Mouse (Mus musculus): ENCODE results near the gene Gstcd. TPM values are rescaled to one million over a fixed set of nuclear protein-coding genes. Genes with fewer than 3 reads are reported as not detected.
A peak's percentile ranks its signal among the peaks of the same experiment; 100 is the strongest.

Gene Gstcd
- polyA plus RNA-seq (2015; fragmentation: Nextera tagmentation; extraction: Ambion mirVana) = 1.5 and 2.0 TPM in 2 replicates

DNA sequence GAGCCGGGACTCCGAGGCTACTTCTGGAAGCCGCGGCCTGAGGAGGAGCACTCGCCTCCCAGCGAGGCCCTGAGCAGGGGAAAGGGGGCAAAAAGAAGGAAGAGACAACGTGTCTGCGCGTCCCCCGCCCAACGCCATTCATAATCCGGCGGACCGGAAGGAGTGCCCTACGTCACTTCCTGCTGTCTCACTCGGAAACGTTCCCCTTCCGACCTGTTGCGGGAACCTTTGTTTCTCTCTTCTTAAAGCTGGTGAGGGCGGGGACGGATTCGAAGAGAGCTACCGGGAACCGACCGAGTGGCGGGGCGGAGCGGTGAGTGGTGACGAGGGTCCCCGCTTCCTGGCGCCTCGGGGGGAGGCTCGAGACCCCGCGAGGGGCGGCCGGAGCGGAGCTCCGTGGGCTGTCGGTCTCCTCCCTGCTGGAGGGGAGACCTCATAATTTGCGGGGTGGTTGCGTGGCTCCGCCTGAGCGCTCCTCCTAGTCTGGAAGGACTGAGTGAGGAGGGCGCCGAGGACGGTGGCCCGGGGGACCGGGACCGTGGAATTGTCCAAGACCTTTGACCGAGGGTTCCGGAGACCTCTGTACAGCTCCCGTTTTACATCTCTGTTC lies at the start of gene Gstcd, which contains the start of gene Ints12:
Gstcd (minus strand) TSS at position 370 of the 610 bp plus-strand sequence.
Ints12 (plus strand) TSS at position 177 of the 610 bp plus-strand sequence.
- under 1% methylated on average over 51 of the region's 53 CpGs for WGBS
- ATAC-seq = peak; percentile 97

GRCm38 (mm10) chr3:133132611-133133010 lies 40.8 kb upstream of the Gstcd start:
- WGBS = 75% methylated on average over 8 of the region's 8 CpGs
- Histone ChIP-seq H3K4me1 (replicated peaks; ENCODE audit: control insufficient read depth, insufficient read depth, low read length) (no peaks in the 10 kb centered on the region), H3K27ac (ENCODE audit: low read depth, low read length) (no peak overlapping the region), H3K4me3 (ENCODE audit: low read depth, low read length) (no peak overlapping the region), H3K36me3 (ENCODE audit: control insufficient read depth, insufficient read depth) (no peaks in the 10 kb centered on the region), H3K9me3 (ENCODE audit: control insufficient read depth) (no peaks in the 10 kb centered on the region), H3K9ac (ENCODE audit: low read depth, low read length) (no peak overlapping the region), H3K4me2 (replicated peaks; ENCODE audit: low read depth) (no peak overlapping the region), H3K27me3 (replicated peaks; ENCODE audit: control insufficient read depth, insufficient read depth, low read length) (no peaks in the 10 kb centered on the region)
- no peak for TF ChIP-seq CTCF (IDR thresholded peaks at IDR 0.05; ENCODE audit: low read depth)
- no peak for ATAC-seq

More for the DNA sequence above, at the start of gene Gstcd, which contains the start of gene Ints12:
- Histone ChIP-seq H3K27ac (ENCODE audit: low read depth, low read length) (peak within 1 kb of the TSS; percentile 95), H3K4me2 (replicated peaks; ENCODE audit: low read depth) (peak within 1 kb of the TSS; percentile 81), H3K9me3 (ENCODE audit: control insufficient read depth) (no peaks in the 10 kb centered on the region), H3K9ac (ENCODE audit: low read depth, low read length) (peak within 1 kb of the TSS; percentile 90), H3K4me1 (replicated peaks; ENCODE audit: control insufficient read depth, insufficient read depth, low read length) (0 out of 2 replicates have a peak, but pooled peaks cover 9% of the 10 kb centered on the region), H3K36me3 (ENCODE audit: control insufficient read depth, insufficient read depth) (no peaks in the 10 kb centered on the region), H3K4me3 (ENCODE audit: low read depth, low read length) (peak within 1 kb of the TSS; percentile 99), H3K27me3 (replicated peaks; ENCODE audit: control insufficient read depth, insufficient read depth, low read length) (no peaks in the 10 kb centered on the region)
- TF ChIP-seq CTCF (IDR thresholded peaks at IDR 0.05; ENCODE audit: low read depth) = peak; percentile 7; the same call in 1 of the 2 replicates

DNA sequence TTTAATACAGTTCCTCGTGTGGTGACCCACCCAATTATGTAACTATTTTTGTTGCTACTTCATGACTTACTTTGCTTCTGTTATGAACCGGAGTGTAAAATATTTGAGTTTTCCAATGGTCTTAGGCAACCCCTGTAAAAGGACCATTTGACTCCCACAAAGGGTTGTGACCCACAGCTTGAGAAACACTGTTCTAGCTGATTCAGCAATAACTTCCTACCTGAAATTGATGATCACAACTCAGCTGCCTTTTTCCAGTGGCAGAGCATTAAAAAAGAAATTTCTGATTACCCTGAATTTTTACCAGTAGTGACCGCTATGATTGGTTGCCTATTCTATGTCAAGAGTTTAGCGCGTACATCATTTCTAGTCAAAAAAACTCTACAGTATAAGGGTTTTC lies 39.5 kb upstream of the Gstcd start:
- Histone ChIP-seq H3K9me3 (ENCODE audit: control insufficient read depth) (no peaks in the 10 kb centered on the region), H3K27me3 (replicated peaks; ENCODE audit: control insufficient read depth, insufficient read depth, low read length) (no peaks in the 10 kb centered on the region), H3K4me3 (ENCODE audit: low read depth, low read length) (no peak overlapping the region), H3K9ac (ENCODE audit: low read depth, low read length) (no peak overlapping the region), H3K27ac (ENCODE audit: low read depth, low read length) (no peak overlapping the region), H3K4me1 (replicated peaks; ENCODE audit: control insufficient read depth, insufficient read depth, low read length) (no peaks in the 10 kb centered on the region), H3K4me2 (replicated peaks; ENCODE audit: low read depth) (no peak overlapping the region), H3K36me3 (ENCODE audit: control insufficient read depth, insufficient read depth) (no peaks in the 10 kb centered on the region)
- 96% methylated on average over 5 of the region's 5 CpGs for WGBS
- TF ChIP-seq CTCF (IDR thresholded peaks at IDR 0.05; ENCODE audit: low read depth) = no peak
- no peak for ATAC-seq

GRCm38 (mm10) chr3:133113281-133113680 lies 21.4 kb upstream of the Gstcd start:
- H3K27me3 ChIP-seq (replicated peaks; ENCODE audit: control insufficient read depth, insufficient read depth, low read length) = no peaks in the 10 kb centered on the region
- WGBS = 52% methylated on average over 1 of the region's 1 CpGs
- ATAC-seq = no peak
- no peaks in the 10 kb centered on the region for H3K4me1 ChIP-seq (replicated peaks; ENCODE audit: control insufficient read depth, insufficient read depth, low read length)
- no peaks in the 10 kb centered on the region for H3K9me3 ChIP-seq (ENCODE audit: control insufficient read depth)
- no peak overlapping the region for H3K4me3 ChIP-seq (ENCODE audit: low read depth, low read length)
- no peak overlapping the region for H3K27ac ChIP-seq (ENCODE audit: low read depth, low read length)
- H3K36me3 ChIP-seq (ENCODE audit: control insufficient read depth, insufficient read depth) = peaks cover 13% of the 10 kb centered on the region
- H3K4me2 ChIP-seq (replicated peaks; ENCODE audit: low read depth) = no peak overlapping the region
- no peak overlapping the region for H3K9ac ChIP-seq (ENCODE audit: low read depth, low read length)
- TF ChIP-seq CTCF (IDR thresholded peaks at IDR 0.05; ENCODE audit: low read depth) = no peak

- H3K4me1 ChIP-seq (replicated peaks; ENCODE audit: control insufficient read depth, insufficient read depth, low read length) = no peaks in the 10 kb centered on the region
- ATAC-seq = no peak
Measured at GRCm38 (mm10) chr3:133111741-133112140, 19.9 kb upstream of the Gstcd start.

GRCm38 (mm10) chr3:133109844-133110243 lies 18.0 kb upstream of the Gstcd start:
- H3K36me3 ChIP-seq (ENCODE audit: control insufficient read depth, insufficient read depth) = peaks cover 39% of the 10 kb centered on the region
- no peak overlapping the region for H3K27ac ChIP-seq (ENCODE audit: low read depth, low read length)
- no peak overlapping the region for H3K4me2 ChIP-seq (replicated peaks; ENCODE audit: low read depth)
- no peak overlapping the region for H3K4me3 ChIP-seq (ENCODE audit: low read depth, low read length)
- 89% methylated on average over 4 of the region's 4 CpGs for whole genome bisulfite sequencing
- TF ChIP-seq CTCF (IDR thresholded peaks at IDR 0.05; ENCODE audit: low read depth) = no peak
- H3K9me3 ChIP-seq (ENCODE audit: control insufficient read depth) = no peaks in the 10 kb centered on the region
- ATAC-seq = no peak
- H3K4me1 ChIP-seq (replicated peaks; ENCODE audit: control insufficient read depth, insufficient read depth, low read length) = no peaks in the 10 kb centered on the region
- no peak overlapping the region for H3K9ac ChIP-seq (ENCODE audit: low read depth, low read length)
- no peaks in the 10 kb centered on the region for H3K27me3 ChIP-seq (replicated peaks; ENCODE audit: control insufficient read depth, insufficient read depth, low read length)

More at GRCm38 (mm10) chr3:133111741-133112140, 19.9 kb upstream of the Gstcd start:
- Histone ChIP-seq H3K9me3 (ENCODE audit: control insufficient read depth) (no peaks in the 10 kb centered on the region), H3K27ac (ENCODE audit: low read depth, low read length) (no peak overlapping the region), H3K36me3 (ENCODE audit: control insufficient read depth, insufficient read depth) (peaks cover 25% of the 10 kb centered on the region), H3K27me3 (replicated peaks; ENCODE audit: control insufficient read depth, insufficient read depth, low read length) (no peaks in the 10 kb centered on the region), H3K9ac (ENCODE audit: low read depth, low read length) (no peak overlapping the region), H3K4me2 (replicated peaks; ENCODE audit: low read depth) (no peak overlapping the region), H3K4me3 (ENCODE audit: low read depth, low read length) (no peak overlapping the region)
- 35% methylated on average over 2 of the region's 2 CpGs for WGBS
- TF ChIP-seq CTCF (IDR thresholded peaks at IDR 0.05; ENCODE audit: low read depth) = peak; percentile 74
